Mouse (Mus musculus) G1E (cell line): ENCODE data around the gene 4930412O13Rik. TPM values are rescaled to one million over a fixed set of nuclear protein-coding genes. Genes with fewer than 3 reads are reported as not detected.
A peak's percentile ranks its signal among the peaks of the same experiment; 100 is the strongest.

ENCODE experiments used
- ATAC-seq: 2 replicates; pipeline ENCODE4 v1.8.0; 2016; ENCODE audit warnings: mild to moderate bottlenecking; ENCODE audit not compliant: insufficient number of reproducible peaks, poor library complexity, low FRiP score, severe bottlenecking; ENCODE audit errors: extremely low read depth
- DNase-seq: peaks from one replicate; pipeline ENCODE4 v3.0.0; 2012; ENCODE audit warnings: low spot score
- H3K27me3 ChIP-seq: 2 replicates; pipeline ENCODE4 v1.6.1; 2012; ENCODE audit warnings: mild to moderate bottlenecking, low read length, inconsistent platforms; ENCODE audit not compliant: insufficient read depth
- H3K36me3 ChIP-seq: replicated peaks from 2 replicates; pipeline ENCODE3; 2012; ENCODE audit warnings: mild to moderate bottlenecking, inconsistent platforms
- H3K4me1 ChIP-seq: 2 replicates; pipeline ENCODE4 v1.6.1; 2012; ENCODE audit warnings: low read depth, low read length, inconsistent platforms, mixed read lengths; ENCODE audit not compliant: insufficient read depth
- H3K4me3 ChIP-seq: 2 replicates; pipeline ENCODE4 v1.5.1; 2012; ENCODE audit warnings: low read depth, mild to moderate bottlenecking, inconsistent platforms, low read length, moderate library complexity, mixed read lengths
- H3K9me3 ChIP-seq: replicated peaks from 2 replicates; pipeline ENCODE4 v1.6.1; 2012; ENCODE audit warnings: inconsistent platforms
- CTCF ChIP-seq: IDR thresholded peaks from 2 replicates; pipeline ENCODE4 v1.5.1; 2012; ENCODE audit warnings: low read depth, low read length, inconsistent platforms, mixed read lengths
- GATA1 ChIP-seq: IDR thresholded peaks from 2 replicates; pipeline ENCODE4 v1.6.1; 2012; ENCODE audit warnings: borderline replicate concordance, low read length, inconsistent platforms, mixed read lengths
- GATA2 ChIP-seq: IDR thresholded peaks from 2 replicates; pipeline ENCODE4 v1.6.1; 2012; ENCODE audit warnings: low read depth, low read length, inconsistent platforms, borderline replicate concordance
- POLR2AphosphoS5 ChIP-seq: IDR thresholded peaks from 2 replicates; pipeline ENCODE4 v1.6.1; 2012; ENCODE audit warnings: low read depth, low read length, inconsistent platforms; ENCODE audit not compliant: insufficient replicate concordance
- TAL1 ChIP-seq: conservative IDR thresholded peaks from 2 replicates; pipeline ENCODE4 v1.6.1; 2012; ENCODE audit warnings: low read depth, low read length, inconsistent platforms, mixed read lengths
- polyA plus RNA-seq: library from polyadenylated mRNA; stranded (reverse); fragments of >175 nt; gene quantifications from 2 replicates; pipeline ENCODE4 v1.2.3, GENCODE M21; 2012
- total RNA-seq, 2 experiments: library from RNA; stranded (forward) in 1 of 2; stranded (reverse) in 1 of 2; fragments of 200-1000 nt in 1 of 2; fragments of >200 nt in 1 of 2; fragmentation: Nextera tagmentation in 1 of 2; gene quantifications; 2 replicates each; pipeline ENCODE4 v1.2.3; 2014 to 2017

The 4930412O13Rik gene
- total and polyA plus RNA-seq, 3 experiments: not detected

DNA sequence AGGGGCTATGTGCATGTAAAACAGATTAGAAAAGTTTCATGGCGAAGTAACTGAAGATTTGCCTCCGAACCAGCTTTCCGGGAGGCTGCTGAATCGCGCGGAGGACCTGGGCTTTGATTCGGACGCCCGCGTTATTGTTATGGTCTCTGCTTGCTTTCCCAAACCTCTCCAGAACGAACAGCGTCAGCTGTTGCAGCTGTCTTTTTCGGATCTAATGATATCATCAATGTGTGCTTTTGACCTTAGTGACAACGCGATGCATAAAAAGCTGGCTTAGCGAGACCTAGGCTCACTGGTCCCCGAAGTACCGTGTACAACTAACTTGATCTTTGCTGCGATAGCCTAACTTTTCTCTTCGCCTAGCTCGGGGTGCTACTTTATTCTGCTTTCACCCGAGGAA lies 2.0 kb upstream of the 4930412O13Rik start:
- peaks cover 50% of the 10 kb centered on the region for H3K4me1 ChIP-seq
- H3K36me3 ChIP-seq: peaks cover 50% of the 10 kb centered on the region
- H3K27me3 ChIP-seq: peaks cover 48% of the 10 kb centered on the region
- peak; percentile 28 for DNase-seq
- peaks cover 9% of the 10 kb centered on the region for H3K9me3 ChIP-seq
- H3K4me3 ChIP-seq: peak overlapping the region; percentile 72
- ATAC-seq: peak; percentile 26
- TF ChIP-seq GATA1 (no peak), TAL1 (no peak)

DNA sequence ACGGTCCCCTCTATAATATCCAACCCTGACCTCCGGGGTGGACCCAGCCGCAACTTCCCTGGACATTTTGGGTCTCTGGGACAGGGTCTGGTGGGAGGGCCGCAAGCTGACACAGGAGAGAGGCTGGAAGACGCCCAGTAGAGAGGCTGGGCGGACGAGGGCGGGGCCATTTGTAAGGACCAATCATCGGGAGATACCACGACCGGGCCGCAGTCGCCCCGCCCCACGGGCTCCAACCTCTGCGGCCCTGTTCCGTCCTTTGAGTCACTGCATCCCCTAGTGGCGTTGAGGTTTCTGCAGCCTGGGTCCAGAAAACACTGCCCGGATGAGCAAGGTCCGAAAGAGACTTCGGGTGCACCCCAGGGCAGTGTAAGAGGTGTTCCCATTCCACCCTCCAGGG lies 1.6 kb upstream of the 4930412O13Rik start:
- Histone ChIP-seq H3K4me3 (peak overlapping the region; percentile 72), H3K9me3 (peaks cover 9% of the 10 kb centered on the region), H3K27me3 (peaks cover 50% of the 10 kb centered on the region), H3K4me1 (peaks cover 50% of the 10 kb centered on the region), H3K36me3 (peaks cover 48% of the 10 kb centered on the region)
- DNase-seq: peak; percentile 92
- TF ChIP-seq CTCF (peak; percentile 49), TAL1 (no peak)
- ATAC-seq: peak; percentile 99

DNA sequence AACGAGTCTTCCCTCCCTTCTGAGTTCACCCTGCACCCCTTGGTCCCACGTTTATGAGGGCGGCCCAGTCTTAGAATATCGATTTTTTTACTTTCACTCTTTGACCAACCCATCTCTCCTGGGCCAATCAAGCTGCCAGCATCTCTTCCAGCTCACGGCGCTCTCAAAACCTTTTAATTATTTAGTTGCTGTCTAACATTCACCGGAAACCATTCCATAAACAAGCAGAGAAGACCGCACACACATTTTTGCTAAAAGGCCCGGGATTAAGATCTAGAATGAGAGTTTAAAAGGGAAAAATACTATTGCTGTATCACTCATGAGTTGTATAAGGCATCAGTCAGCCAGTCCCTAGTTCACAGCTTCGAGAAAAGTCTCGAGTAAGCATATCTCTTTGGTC lies 781 bp upstream of the 4930412O13Rik start:
- H3K36me3 ChIP-seq: peaks cover 48% of the 10 kb centered on the region
- H3K4me1 ChIP-seq: peaks cover 52% of the 10 kb centered on the region
- no peak for ATAC-seq
- H3K27me3 ChIP-seq: peaks cover 57% of the 10 kb centered on the region
- TF ChIP-seq GATA1 (no peak), GATA2 (no peak), TAL1 (no peak), CTCF (no peak), POLR2AphosphoS5 (no peak)
- H3K4me3 ChIP-seq: no peak overlapping the region
- peaks cover 9% of the 10 kb centered on the region for H3K9me3 ChIP-seq
- DNase-seq: no peak

DNA sequence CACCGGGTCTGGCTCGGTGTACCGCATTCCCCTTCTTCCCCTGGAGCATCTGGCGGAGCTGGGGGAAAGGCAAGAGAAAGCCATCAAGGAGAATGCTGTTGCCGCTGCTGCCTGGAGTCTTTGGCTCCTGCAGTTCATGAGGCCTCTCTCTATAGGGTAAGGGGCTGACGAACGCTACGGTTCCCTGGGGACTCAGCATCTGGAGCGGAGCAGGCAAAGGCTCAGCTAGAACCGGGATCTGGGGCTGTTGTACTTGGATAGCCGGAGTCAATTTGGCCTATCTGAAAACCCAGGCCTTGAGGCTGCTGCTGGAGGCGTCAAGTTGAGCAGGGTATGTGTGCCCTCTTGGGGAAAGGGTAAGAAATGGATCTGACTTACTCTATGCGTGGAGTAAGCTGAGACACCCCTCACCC lies 565 bp downstream of the 4930412O13Rik start:
- H3K4me1 ChIP-seq: peaks cover 65% of the 10 kb centered on the region
- ATAC-seq (no peak), DNase-seq (no peak)
- TF ChIP-seq GATA2: no peak
- no peak for TF ChIP-seq CTCF
- no peak for TF ChIP-seq GATA1
- TF ChIP-seq POLR2AphosphoS5: no peak
- no peak for TF ChIP-seq TAL1
- H3K4me3 ChIP-seq: no peak overlapping the region
- H3K36me3 ChIP-seq: peaks cover 52% of the 10 kb centered on the region
- peaks cover 58% of the 10 kb centered on the region for H3K27me3 ChIP-seq
- H3K9me3 ChIP-seq: peaks cover 9% of the 10 kb centered on the region

DNA sequence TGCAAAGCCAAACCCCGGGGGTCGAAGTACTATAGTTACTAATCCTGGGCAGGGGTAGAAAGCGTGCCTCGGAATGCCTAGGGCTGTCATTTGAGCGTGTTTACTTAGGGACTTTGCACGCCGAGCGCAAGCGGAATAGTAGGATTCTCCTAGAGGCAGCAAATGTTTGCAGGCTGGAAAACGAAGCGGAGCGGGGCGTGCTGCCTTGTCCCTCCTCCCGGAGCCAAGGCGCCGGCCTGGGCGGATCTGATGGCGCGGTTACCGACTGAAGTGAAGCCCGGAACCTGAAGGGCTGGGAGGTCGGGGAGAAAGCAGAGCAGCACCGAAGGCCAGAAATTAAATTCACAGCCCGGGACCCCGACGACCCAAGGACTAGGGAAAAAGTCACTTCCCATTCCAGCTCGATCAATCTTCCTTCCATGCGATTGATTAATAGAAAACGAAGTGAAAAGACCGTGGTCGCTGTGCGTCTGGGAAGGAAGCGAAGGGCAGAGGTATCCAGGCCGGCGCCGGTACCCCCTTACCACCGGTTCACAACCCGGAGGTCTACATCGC lies 1.4 kb downstream of the 4930412O13Rik start:
- peaks cover 48% of the 10 kb centered on the region for H3K36me3 ChIP-seq
- H3K27me3 ChIP-seq: peaks cover 50% of the 10 kb centered on the region
- no peak for TF ChIP-seq POLR2AphosphoS5
- no peak for TF ChIP-seq GATA2
- no peak for TF ChIP-seq TAL1
- no peak for TF ChIP-seq GATA1
- TF ChIP-seq CTCF: no peak
- H3K4me1 ChIP-seq: peaks cover 69% of the 10 kb centered on the region
- H3K9me3 ChIP-seq: peaks cover 9% of the 10 kb centered on the region
- ATAC-seq (no peak), DNase-seq (no peak)
- H3K4me3 ChIP-seq: no peak overlapping the region

DNA sequence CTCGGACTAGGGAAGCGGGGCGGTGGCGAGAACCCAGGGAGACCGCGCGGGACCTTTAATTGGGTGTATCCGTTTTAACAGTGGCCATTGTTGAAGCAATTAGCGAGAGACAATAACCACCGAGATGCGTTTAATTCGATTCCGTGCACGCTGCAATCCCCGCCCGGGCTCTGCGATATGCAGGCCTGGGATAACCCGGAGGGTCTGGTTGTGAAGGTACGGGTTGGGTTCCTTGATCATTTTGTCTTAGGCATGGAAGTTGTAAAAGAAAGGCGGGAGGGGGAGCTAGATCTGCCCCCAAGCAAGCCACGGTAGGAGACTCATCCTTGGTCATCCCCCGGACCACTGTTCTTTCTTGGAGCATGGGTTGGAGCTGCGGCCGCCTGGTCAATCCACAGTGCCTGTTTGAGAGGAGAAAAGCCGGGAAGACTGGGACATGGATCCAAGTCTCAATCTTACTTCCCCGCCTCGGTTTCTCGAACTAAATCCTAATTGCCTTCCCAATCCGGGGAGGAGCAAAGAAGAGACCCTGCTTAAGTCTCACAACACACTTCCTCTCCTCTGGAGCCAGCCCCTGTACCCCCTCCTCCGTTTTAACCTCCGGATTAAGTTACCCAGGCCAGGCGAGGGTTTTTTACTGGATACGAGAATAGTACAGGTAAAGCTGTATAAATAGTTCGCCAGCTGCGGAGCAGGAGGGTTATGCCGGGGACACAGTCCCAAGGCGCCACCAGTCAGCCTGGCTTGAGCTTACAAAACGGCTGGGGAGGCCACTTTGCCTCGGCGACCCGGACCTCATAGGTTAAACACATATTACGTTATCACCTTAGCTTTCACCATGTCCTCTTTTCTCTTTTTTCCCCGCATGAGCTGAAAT lies 2.1 kb downstream of the 4930412O13Rik start:
- H3K36me3 ChIP-seq: peaks cover 47% of the 10 kb centered on the region
- H3K9me3 ChIP-seq: peaks cover 9% of the 10 kb centered on the region
- ATAC-seq (no peak), DNase-seq (no peak)
- TF ChIP-seq GATA2 (no peak), POLR2AphosphoS5 (no peak), TAL1 (no peak), GATA1 (no peak), CTCF (no peak)
- H3K4me3 ChIP-seq: no peak overlapping the region; the same call in 1 of the 2 replicates
- peaks cover 44% of the 10 kb centered on the region for H3K27me3 ChIP-seq
- peaks cover 70% of the 10 kb centered on the region for H3K4me1 ChIP-seq
